Mouse (Mus musculus): ENCODE measurements at regions not wholly inside any gene's neighbourhood (a gene's known extent, or its start where the extent isn't known, plus 50 kb on each side); places are given as distances from the start of the nearest gene placed in this dataset.

DNA sequence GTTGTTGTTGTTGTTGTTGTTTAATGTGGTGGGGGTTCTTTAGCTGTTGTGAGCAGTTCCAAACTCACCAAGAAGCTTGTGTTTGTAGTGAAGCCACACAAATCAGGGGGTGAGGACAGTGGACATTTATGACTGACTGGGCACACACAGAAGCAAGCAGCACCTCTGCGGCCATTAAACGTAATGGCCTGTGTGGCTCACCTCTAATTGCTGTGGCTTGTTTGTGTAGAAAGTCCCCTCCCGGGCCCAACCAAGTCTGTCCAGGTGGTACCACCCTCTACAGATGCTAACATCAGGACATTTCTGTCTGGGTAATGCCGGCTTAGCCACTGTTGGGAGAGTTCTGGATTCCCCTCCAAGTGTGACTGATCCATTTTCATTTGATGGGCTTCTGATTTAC lies 56.1 kb upstream of the Stx16 start:
- H3K4me1 ChIP-seq (ENCODE audit: control insufficient read depth, insufficient read depth, low read length), result peaks cover 3% of the 10 kb centered on the region; the same call in 1 of the 2 replicates
- no peak overlapping the region for H3K4me2 ChIP-seq (ENCODE audit: low read length)
- no peaks in the 10 kb centered on the region for H3K9me3 ChIP-seq (replicated peaks; ENCODE audit: control insufficient read depth, low read length, poor library complexity, severe bottlenecking)
- 83% methylated on average over 4 of the region's 4 CpGs for WGBS
- H3K36me3 ChIP-seq (ENCODE audit: control insufficient read depth, insufficient read depth, low read length), result no peaks in the 10 kb centered on the region
- no peak for ATAC-seq
- H3K9ac ChIP-seq (ENCODE audit: low read depth, low read length), result no peak overlapping the region
- no peak overlapping the region for H3K27ac ChIP-seq (ENCODE audit: low read length)
- no peak overlapping the region for H3K4me3 ChIP-seq (ENCODE audit: low read depth, low read length)
- no peaks in the 10 kb centered on the region for H3K27me3 ChIP-seq (ENCODE audit: control insufficient read depth, insufficient read depth, low read depth, low read length)

DNA sequence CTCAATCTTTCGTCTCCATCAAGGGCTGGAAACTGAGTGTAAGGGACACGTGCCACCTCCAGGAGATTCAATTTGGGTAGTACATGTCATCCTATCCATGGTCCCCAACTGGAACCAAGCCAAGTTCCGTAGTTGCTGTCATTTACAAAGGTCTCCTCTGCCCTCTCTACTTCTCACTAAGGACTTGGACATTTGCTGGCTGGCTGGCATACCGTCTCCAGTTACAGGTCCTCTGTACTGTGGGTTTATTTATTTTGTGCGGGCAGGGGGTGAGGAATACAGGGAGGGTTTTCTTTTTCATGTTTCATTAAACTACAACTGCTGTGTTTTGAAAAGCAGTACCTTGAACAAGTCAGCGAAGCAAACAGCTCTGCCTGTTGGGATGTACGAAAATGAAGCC lies 55.7 kb upstream of the Stx16 start:
- H3K4me1 ChIP-seq (ENCODE audit: control insufficient read depth, insufficient read depth, low read length), result peaks cover 3% of the 10 kb centered on the region; the same call in 1 of the 2 replicates
- ATAC-seq, result no peak
- no peak overlapping the region for H3K4me2 ChIP-seq (ENCODE audit: low read length)
- H3K36me3 ChIP-seq (ENCODE audit: control insufficient read depth, insufficient read depth, low read length), result no peaks in the 10 kb centered on the region
- no peaks in the 10 kb centered on the region for H3K27me3 ChIP-seq (ENCODE audit: control insufficient read depth, insufficient read depth, low read depth, low read length)
- no peaks in the 10 kb centered on the region for H3K9me3 ChIP-seq (replicated peaks; ENCODE audit: control insufficient read depth, low read length, poor library complexity, severe bottlenecking)
- no peak overlapping the region for H3K9ac ChIP-seq (ENCODE audit: low read depth, low read length)
- no peak overlapping the region for H3K4me3 ChIP-seq (ENCODE audit: low read depth, low read length)
- H3K27ac ChIP-seq (ENCODE audit: low read length), result no peak overlapping the region
- WGBS, result 75% methylated on average over 7 of the region's 7 CpGs

GRCm38 (mm10) chr2:174021538-174021937 lies 54.6 kb upstream of the Stx16 start:
- no peak overlapping the region for H3K4me2 ChIP-seq (ENCODE audit: low read length)
- WGBS, result 89% methylated on average over 3 of the region's 3 CpGs
- no peaks in the 10 kb centered on the region for H3K27me3 ChIP-seq (ENCODE audit: control insufficient read depth, insufficient read depth, low read depth, low read length)
- H3K27ac ChIP-seq (ENCODE audit: low read length), result no peak overlapping the region
- H3K9ac ChIP-seq (ENCODE audit: low read depth, low read length), result no peak overlapping the region
- no peak for ATAC-seq
- H3K9me3 ChIP-seq (replicated peaks; ENCODE audit: control insufficient read depth, low read length, poor library complexity, severe bottlenecking), result no peaks in the 10 kb centered on the region
- peaks cover 3% of the 10 kb centered on the region; the same call in 1 of the 2 replicates for H3K4me1 ChIP-seq (ENCODE audit: control insufficient read depth, insufficient read depth, low read length)
- no peaks in the 10 kb centered on the region for H3K36me3 ChIP-seq (ENCODE audit: control insufficient read depth, insufficient read depth, low read length)
- H3K4me3 ChIP-seq (ENCODE audit: low read depth, low read length), result no peak overlapping the region

DNA sequence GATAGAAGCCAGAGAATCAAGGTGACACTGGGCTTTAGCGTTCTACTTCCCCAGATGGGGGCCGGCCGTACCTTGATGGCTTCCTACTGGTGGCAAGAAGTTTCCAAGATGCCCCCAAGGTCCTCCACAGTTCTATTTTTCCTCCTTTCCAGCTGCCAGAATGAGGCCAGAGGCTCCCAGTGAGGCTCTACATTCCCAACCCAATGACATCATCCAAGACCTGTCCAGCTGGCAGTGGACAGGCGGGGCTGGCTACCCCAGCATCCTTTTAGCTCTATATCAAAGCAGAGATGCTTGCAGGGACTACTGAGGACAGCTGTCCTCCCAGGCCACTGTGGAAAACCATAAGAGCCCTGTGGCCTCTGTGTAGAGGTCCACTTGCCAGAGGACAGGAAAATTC lies 53.8 kb upstream of the Stx16 start:
- Histone ChIP-seq H3K9ac (ENCODE audit: low read depth, low read length) (no peak overlapping the region), H3K27ac (ENCODE audit: low read length) (no peak overlapping the region), H3K36me3 (ENCODE audit: control insufficient read depth, insufficient read depth, low read length) (no peaks in the 10 kb centered on the region), H3K9me3 (replicated peaks; ENCODE audit: control insufficient read depth, low read length, poor library complexity, severe bottlenecking) (no peaks in the 10 kb centered on the region), H3K4me2 (ENCODE audit: low read length) (no peak overlapping the region), H3K4me3 (ENCODE audit: low read depth, low read length) (no peak overlapping the region), H3K27me3 (ENCODE audit: control insufficient read depth, insufficient read depth, low read depth, low read length) (no peaks in the 10 kb centered on the region), H3K4me1 (ENCODE audit: control insufficient read depth, insufficient read depth, low read length) (no peaks in the 10 kb centered on the region; the same call in 1 of the 2 replicates)
- no peak for ATAC-seq
- 87% methylated on average over 4 of the region's 4 CpGs for WGBS

- no peak overlapping the region for H3K27ac ChIP-seq (ENCODE audit: low read length)
- no peaks in the 10 kb centered on the region for H3K36me3 ChIP-seq (ENCODE audit: control insufficient read depth, insufficient read depth, low read length)
- H3K9ac ChIP-seq (ENCODE audit: low read depth, low read length), result no peak overlapping the region
- no peaks in the 10 kb centered on the region for H3K4me1 ChIP-seq (ENCODE audit: control insufficient read depth, insufficient read depth, low read length)
- no peaks in the 10 kb centered on the region for H3K9me3 ChIP-seq (replicated peaks; ENCODE audit: control insufficient read depth, low read length, poor library complexity, severe bottlenecking)
- no peak overlapping the region for H3K4me3 ChIP-seq (ENCODE audit: low read depth, low read length)
- WGBS, result 63% methylated on average over 9 of the region's 11 CpGs
- H3K27me3 ChIP-seq (ENCODE audit: control insufficient read depth, insufficient read depth, low read depth, low read length), result no peaks in the 10 kb centered on the region
- peak; percentile 82 for ATAC-seq
- H3K4me2 ChIP-seq (ENCODE audit: low read length), result no peak overlapping the region
Observed at GRCm38 (mm10) chr2:174025181-174025870, 50.8 kb upstream of the Stx16 start.

Measured in midbrain, embryonic 16.5 days (tissue).